Mouse (Mus musculus) liver, adult 2 months (tissue): ENCODE data around the gene Pcolce2.

Experiments used
- CTCF ChIP-seq: fragments of 200-500 bp; IDR thresholded peaks from 2 replicates; pipeline ENCODE4 v1.5.1; 2011; ENCODE audit warnings: low read depth, low read length, control low read depth
- POLR2A ChIP-seq: fragments of 200-500 bp; IDR thresholded peaks from 2 replicates; pipeline ENCODE4 v1.6.1; 2011; ENCODE audit warnings: low read length, control low read depth; ENCODE audit not compliant: insufficient read depth; ENCODE audit errors: extremely low read depth

DNA sequence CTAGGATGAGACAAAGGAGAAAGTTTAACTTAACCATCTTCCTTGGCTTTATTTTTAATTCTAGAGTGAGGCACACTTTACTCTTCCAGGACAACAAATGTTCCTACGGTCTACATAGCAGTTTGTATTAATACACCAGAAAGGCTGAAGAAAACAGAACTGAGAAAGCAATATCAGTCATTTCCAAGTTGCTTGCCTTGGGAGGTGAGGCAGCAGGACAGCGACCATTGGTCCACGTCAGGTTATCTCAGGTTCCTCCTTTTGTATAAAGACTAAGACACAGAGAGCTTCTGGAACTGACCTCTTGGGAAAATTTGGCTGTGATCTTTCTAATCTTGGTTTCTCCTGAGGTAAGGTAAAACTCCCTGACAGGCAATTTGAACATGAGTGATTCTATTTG is 34.6 kb upstream of the Pcolce2 start:
- TF ChIP-seq CTCF: no peak
- no peak for TF ChIP-seq POLR2A
